Mouse (Mus musculus) c-Kit-positive CD71-positive TER-119-positive erythroid progenitor cells, embryonic 14.5 days (primary cell): ENCODE data around the gene Entpd4b.
"Not testable (repeated sequence)": the region's sequence is repeated elsewhere in the genome, so short reads cannot be mapped to it uniquely, and the experiment has no call there.

Source experiments
- DNase-seq: peaks from one replicate; pipeline ENCODE4 v3.0.0-alpha.2; 2013; ENCODE audit warnings: low spot score

Entpd4b gene

DNA sequence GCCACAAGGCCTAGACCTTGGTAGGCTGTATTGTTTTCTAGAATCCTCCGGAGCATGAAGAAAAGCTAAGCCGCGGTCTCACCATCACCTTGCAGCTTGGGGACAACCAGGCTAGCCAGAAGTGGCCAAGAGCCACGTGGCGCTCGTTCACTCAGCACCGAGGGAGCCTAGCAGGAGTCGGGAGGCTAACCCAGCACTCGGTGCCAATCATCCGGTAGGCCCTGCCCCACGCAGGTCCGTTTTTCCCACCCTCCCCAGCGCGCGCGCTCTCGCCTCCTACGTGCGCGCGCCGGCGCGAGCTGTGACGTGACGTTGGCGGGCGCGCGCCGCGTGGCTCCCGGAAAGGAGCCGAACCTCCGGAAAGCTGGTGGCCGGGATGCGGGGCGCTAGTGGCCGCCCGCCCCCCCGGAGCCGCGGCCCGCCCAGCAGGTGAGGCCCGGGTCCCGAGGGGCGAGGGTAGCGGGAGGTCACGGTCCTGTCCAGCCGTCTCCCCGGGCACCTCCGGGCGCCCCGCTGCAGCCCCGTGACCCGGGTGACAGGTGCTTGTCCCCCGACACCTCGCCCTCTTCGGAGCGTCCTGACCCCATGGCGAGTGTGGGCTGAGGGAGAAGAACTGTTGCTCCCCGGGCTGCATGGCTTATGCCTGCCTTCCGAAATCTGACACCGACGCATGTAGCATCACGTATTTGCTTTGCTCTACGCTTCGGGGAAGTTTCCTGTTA is at the start of gene Entpd4b:
TSS of gene Entpd4b (plus strand) at position 315 of the 722 bp plus-strand sequence.
- not testable (repeated sequence) for DNase-seq

DNA sequence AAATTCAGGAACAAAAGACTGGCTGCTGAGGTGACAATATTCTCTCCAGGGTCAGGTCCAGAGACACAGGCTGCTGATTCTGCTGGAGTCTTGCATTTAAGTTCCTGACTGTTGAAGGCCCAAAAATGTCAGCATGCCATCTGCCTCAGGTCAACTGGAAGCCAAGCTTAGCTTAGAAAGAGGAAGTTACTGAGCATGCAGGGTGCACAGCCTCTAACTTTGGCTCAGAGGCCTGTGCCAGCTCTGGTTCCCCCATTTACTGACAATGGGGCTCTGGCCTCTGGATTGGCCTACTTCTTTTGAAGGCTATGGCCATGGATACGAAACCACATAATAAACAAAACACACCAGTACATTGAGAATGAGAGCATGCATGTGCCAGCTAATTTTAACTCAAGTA is 48.2 kb upstream of the Entpd4b start:
- not testable (repeated sequence) for DNase-seq

DNA sequence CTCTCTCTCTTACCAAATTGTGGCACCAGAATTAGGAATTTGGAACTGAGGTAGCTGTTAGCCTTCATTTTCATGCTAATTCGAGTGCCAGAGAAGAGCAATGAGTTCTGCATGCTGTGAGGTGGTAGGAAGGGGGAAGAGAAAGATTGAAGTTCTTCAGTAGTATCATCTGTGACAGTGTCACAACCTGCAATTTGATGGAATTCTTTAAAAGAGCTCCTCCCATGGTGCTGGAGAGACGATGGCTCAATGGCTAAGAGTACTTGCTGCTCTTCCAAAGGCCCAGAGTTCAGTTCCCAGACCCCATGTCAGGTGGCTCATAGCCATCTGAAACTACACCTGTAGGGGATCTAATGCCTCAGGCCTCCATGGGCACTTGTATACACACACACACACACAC is 42.8 kb upstream of the Entpd4b start, which contains the start of gene Gm27179:
TSS of gene Gm27179 (minus strand) at position 101 of the 400 bp plus-strand sequence.
- DNase-seq, result not testable (repeated sequence)

DNA sequence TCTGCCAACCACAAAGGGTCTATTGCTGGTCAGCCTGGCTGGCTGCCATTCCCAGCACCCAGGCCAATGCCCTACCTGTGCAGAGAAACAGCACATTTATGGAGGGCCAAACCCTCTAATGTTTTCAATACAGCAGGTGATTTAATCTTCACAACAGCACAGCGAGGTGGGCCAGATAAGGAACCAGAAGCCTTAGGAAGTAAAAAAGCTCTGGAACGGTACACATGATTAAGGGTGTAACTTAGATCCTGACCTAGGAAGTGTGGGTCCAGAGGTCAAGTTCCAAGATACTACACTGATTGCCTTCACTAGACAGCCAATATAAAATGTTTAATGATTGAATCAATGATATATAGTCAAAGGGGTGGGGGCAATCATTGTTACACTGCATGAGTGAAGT is 34.4 kb upstream of the Entpd4b start:
- not testable (repeated sequence) for DNase-seq

DNA sequence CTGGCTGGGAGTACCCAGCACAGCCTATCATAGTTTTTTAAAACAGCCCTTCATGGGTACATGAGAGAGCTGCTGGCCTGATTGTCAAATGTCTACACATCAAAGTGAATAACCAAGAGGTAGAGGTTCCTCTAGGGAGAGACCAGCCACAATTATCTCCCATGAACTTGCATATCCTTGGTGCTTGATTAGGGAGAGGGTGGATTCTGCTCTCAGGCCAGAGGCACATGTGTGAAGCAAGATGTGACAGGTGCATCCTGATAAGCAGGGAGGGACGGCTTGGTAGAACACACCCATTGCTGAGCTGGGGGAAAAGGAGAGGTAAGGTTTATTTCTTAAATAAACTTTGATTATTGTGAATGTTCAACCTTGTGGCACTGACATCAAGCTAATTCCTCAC is 32.2 kb upstream of the Entpd4b start:
- DNase-seq, result not testable (repeated sequence)

DNA sequence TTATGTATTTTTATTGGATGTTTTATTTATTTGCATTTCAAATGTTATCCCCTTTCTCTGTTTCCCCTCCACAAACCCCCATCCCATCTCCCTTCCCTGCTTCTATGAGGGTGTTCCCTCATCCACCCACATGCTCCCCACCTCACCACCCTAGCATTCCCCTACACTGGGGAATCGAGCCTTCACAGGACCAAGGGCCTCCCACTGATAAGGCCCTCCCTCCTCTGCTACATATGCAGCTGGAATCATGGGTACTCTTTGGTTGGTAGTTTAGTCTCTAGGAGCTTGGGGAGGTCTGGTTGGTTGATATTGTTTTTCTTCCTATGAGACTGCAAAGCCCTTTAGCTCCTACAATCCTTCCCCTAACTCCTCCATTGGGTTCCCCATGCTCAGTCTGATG is 29.0 kb upstream of the Entpd4b start:
- DNase-seq, result not testable (repeated sequence)

DNA sequence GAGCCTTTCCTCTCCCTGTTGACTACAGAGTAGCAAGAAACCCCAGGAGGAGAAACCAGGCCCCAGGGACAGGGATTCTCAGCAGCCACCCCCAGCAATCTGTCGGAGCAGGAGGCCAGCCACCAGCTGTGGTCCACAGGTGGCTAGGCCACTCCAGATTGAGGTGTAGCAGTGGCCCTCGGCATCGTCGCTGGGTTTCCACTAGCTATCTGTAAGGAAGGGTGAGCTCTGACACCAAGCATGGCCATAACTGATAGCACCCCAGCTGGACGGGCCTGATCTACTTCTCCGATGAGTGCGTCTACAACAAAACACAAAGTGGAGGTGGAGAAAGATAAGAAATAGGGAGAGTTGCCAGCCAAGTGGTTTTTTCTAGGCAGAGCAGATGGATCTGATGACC is 18.7 kb upstream of the Entpd4b start:
- DNase-seq, result not testable (repeated sequence)

DNA sequence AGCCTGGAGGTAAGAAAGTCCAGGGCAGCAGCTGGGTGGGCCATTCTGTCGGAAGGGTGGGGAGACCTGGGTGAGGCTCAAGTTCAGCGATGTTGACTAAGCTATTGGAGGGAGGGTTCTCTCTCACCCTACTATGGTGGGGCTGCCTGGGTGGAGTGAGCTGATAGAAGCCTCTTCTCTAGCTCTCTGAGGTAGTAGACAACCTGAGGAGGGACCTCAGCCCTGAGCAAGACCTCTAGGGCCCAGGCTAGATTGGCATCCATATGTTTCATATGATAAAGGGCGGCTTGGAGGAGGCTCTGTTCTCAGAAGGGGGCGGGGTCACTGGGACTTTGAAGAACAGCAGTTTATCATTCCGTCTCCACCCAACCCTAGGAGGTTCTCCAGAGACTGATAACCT is 15.1 kb upstream of the Entpd4b start:
- not testable (repeated sequence) for DNase-seq

DNA sequence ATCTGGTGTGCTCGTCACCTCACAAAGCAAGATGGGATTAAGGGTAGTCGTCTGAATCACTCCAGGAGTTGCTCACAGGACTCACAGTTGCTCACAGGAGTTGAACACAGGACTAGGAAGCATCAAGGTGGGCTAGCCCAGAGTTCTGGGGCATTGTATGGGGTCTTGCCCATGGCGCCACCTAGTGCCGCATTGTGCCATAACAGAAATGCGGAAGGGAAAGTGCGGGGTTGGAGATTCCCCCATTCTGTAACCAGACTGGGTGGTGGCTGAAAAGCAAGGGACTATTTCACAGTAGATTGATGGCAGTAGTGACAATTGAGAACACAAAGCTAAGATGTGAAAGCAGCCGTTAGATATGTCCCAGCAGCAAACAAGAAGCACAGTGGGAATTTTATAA is 12.5 kb upstream of the Entpd4b start:
- not testable (repeated sequence) for DNase-seq

DNA sequence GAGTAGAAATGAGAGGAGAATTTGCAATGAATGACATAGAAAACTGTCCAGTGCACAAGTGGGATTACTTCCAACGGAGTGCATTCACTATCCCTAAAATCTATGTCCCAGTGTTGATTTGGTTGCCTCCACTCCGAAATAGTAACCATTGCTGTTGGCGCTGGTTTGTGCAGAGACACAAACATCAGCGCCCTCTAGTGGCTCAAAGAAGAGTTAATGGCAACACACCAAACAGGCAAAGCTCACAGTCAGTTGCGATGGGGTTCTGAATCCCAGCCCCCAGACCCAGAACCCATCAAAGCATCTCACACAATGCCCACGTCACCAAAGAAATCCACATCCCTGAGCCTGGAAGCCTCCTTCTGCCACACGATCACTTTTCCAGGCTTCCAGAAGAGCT is 11.2 kb upstream of the Entpd4b start:
- DNase-seq, result not testable (repeated sequence)

DNA sequence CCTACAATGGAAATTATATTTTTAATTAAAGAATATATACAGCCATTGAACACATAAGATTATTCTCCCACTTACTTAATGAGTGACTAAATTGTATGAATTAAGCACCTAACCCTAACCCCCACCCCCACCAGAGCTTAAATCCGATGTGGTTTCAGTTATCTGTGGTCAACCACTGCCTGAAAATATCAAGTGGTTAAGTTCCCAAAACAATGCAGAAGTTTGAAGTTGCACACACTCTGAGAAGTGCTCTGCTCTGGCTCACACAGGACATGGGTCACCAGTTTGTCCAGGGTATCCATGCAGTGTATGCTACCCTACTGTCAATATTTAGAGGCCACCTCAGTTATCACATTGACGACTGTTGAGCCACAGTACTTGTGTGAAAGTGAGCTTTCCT is 10.2 kb upstream of the Entpd4b start:
- DNase-seq, result not testable (repeated sequence)

DNA sequence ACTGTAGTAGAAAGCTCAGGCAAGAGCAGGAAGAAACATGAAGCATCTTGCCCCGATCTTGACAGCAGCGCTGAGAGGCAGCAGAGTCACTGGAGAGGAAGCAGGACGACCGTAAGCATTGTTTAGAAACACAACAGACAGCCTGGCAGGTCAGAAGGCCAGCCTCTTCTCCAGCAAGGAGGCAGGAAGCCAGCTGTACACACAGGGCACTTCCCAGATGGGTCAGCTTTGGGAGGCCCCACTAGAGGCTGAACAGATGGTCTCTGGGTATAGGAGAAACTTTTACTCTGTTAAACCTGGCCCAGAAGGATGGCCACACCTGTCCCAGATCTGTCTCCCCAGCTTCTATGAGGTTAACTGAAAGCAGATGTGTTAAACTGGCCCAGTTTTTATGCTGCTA is 7.9 kb upstream of the Entpd4b start:
- not testable (repeated sequence) for DNase-seq

DNA sequence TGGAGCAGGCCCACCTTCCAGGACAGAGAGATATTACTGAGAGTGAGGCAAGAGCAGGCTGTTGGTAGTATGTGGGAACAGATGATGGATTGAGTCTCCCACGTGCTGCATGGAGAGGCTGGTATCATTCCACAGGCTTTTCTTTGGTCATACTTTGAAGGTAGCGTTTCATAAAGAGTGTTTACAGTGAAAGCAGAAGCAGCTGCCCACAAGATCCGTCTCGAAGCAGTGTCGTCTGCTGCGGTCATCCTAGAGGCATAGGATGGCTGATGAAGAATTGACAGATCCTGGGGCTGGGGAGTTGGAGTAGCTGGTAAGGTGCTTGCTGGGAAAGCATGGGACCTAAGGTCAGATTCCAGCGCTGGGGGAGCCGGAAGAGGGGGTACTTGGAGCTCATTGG is 1.6 kb downstream of the Entpd4b start:
- DNase-seq, result not testable (repeated sequence)

DNA sequence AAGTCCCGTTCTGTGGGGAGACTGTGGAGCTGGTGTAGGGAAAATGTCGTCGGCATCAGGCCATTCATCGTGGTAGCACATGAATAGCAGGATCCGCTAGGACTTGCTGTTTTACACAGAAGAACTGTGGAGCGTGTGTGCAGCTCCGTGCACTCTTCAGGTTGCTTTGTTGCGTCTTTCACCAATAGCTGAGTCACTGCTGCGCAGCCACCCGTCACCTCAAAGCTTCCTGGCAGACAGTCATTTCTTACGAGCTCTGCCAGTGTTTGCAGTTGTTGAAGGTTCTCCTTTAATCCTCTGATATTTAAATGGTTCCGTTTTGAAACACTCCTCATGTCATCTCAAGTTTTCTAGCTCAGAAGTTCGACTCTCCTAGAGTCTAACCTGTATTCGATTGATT is 2.3 kb downstream of the Entpd4b start:
- not testable (repeated sequence) for DNase-seq
